Mouse (Mus musculus) heart, postnatal 36 days (tissue): Measurements from ENCODE around the gene Pwwp2b. TPM values are rescaled to one million over a fixed set of nuclear protein-coding genes. Genes with fewer than 3 reads are reported as not detected.

Experiments used
- total RNA-seq, 2 experiments: library from RNA; stranded (reverse); gene quantifications; 2 replicates each; pipeline ENCODE4 v1.2.3; 2021

The Pwwp2b gene
- total RNA-seq, 2 experiments from 2014 or later, result 9.5 to 9.7 TPM

Other genes starting within 250 kb of the Pwwp2b start
- 1 to 10 TPM; 5.0 to 6.4 TPM for gene Dpysl4, start 162.5 kb upstream of the Pwwp2b start, total RNA-seq
- 10 to 100 TPM; 17.0 to 22.3 TPM for gene Lrrc27, start 35.5 kb upstream of the Pwwp2b start, total RNA-seq
- gene Stk32c, start 35.2 kb upstream of the Pwwp2b start, total RNA-seq, result under 1 TPM; 0.60 to 0.86 TPM
- 100 to 1,000 TPM; 273 to 286 TPM for gene Inpp5a, start 140.6 kb downstream of the Pwwp2b start, total RNA-seq